Mouse (Mus musculus): ENCODE data around the gene Rom1.

Rom1 gene

GRCm38 (mm10) chr19:8966198-8966589 lies 37.0 kb upstream of the Rom1 start:
- no peak for TF ChIP-seq NANOG (IDR thresholded peaks at IDR 0.05; ENCODE audit: borderline replicate concordance, low read length)
- no peak for TF ChIP-seq POU5F1 (IDR thresholded peaks at IDR 0.05; ENCODE audit: borderline replicate concordance, low read length)
- no peak for TF ChIP-seq CTCF (conservative IDR thresholded peaks at IDR 0.05; ENCODE audit: low read length)
- no peaks in the 10 kb centered on the region for H3K27me3 ChIP-seq (ENCODE audit: insufficient read depth, low read length)
- H3K9me3 ChIP-seq (ENCODE audit: low read length), result no peaks in the 10 kb centered on the region

GRCm38 (mm10) chr19:8965771-8966170 lies 36.6 kb upstream of the Rom1 start:
- Histone ChIP-seq H3K4me3 (replicated peaks; ENCODE audit: low read length) (peak overlapping the region; percentile 83), H3K27me3 (ENCODE audit: insufficient read depth, low read length) (no peaks in the 10 kb centered on the region), H3K9me3 (ENCODE audit: low read length) (no peaks in the 10 kb centered on the region), H3K4me1 (replicated peaks; ENCODE audit: low read depth, low read length) (peaks cover 45% of the 10 kb centered on the region), H3K36me3 (ENCODE audit: insufficient read depth, low read length) (peaks cover 91% of the 10 kb centered on the region)
- no peak for TF ChIP-seq CTCF (conservative IDR thresholded peaks at IDR 0.05; ENCODE audit: low read length)

More at GRCm38 (mm10) chr19:8966198-8966589, 37.0 kb upstream of the Rom1 start:
- peak overlapping the region; percentile 83 for H3K4me3 ChIP-seq (replicated peaks; ENCODE audit: low read length)
- H3K36me3 ChIP-seq (ENCODE audit: insufficient read depth, low read length), result peaks cover 91% of the 10 kb centered on the region
- peaks cover 49% of the 10 kb centered on the region for H3K4me1 ChIP-seq (replicated peaks; ENCODE audit: low read depth, low read length)

GRCm38 (mm10) chr19:8965075-8965474 lies 35.9 kb upstream of the Rom1 start:
- TF ChIP-seq POU5F1 (IDR thresholded peaks at IDR 0.05; ENCODE audit: borderline replicate concordance, low read length) (no peak), CTCF (conservative IDR thresholded peaks at IDR 0.05; ENCODE audit: low read length) (no peak)
- Histone ChIP-seq H3K4me3 (replicated peaks; ENCODE audit: low read length) (peak overlapping the region; percentile 83; the same call in 1 of the 2 replicates), H3K27me3 (ENCODE audit: insufficient read depth, low read length) (no peaks in the 10 kb centered on the region)

GRCm38 (mm10) chr19:8962256-8962655 lies 33.1 kb upstream of the Rom1 start:
- peaks cover 22% of the 10 kb centered on the region for H3K4me1 ChIP-seq (replicated peaks; ENCODE audit: low read depth, low read length)
- peaks cover 91% of the 10 kb centered on the region for H3K36me3 ChIP-seq (ENCODE audit: insufficient read depth, low read length)
- H3K9me3 ChIP-seq (ENCODE audit: low read length), result no peaks in the 10 kb centered on the region
- no peak overlapping the region for H3K4me3 ChIP-seq (replicated peaks; ENCODE audit: low read length)
- TF ChIP-seq POU5F1 (IDR thresholded peaks at IDR 0.05; ENCODE audit: borderline replicate concordance, low read length) (no peak), CTCF (conservative IDR thresholded peaks at IDR 0.05; ENCODE audit: low read length) (no peak), NANOG (IDR thresholded peaks at IDR 0.05; ENCODE audit: borderline replicate concordance, low read length) (no peak)
- H3K27me3 ChIP-seq (ENCODE audit: insufficient read depth, low read length), result no peaks in the 10 kb centered on the region

More at GRCm38 (mm10) chr19:8965075-8965474, 35.9 kb upstream of the Rom1 start:
- Histone ChIP-seq H3K9me3 (ENCODE audit: low read length) (no peaks in the 10 kb centered on the region), H3K4me1 (replicated peaks; ENCODE audit: low read depth, low read length) (peaks cover 38% of the 10 kb centered on the region), H3K36me3 (ENCODE audit: insufficient read depth, low read length) (peaks cover 91% of the 10 kb centered on the region)

GRCm38 (mm10) chr19:8954171-8954570 lies 25.0 kb upstream of the Rom1 start:
- TF ChIP-seq POU5F1 (IDR thresholded peaks at IDR 0.05; ENCODE audit: borderline replicate concordance, low read length) (no peak), NANOG (IDR thresholded peaks at IDR 0.05; ENCODE audit: borderline replicate concordance, low read length) (no peak)
- H3K4me1 ChIP-seq (replicated peaks; ENCODE audit: low read depth, low read length), result peaks cover 38% of the 10 kb centered on the region
- H3K27me3 ChIP-seq (ENCODE audit: insufficient read depth, low read length), result no peaks in the 10 kb centered on the region
- peak overlapping the region; percentile 98 for H3K4me3 ChIP-seq (replicated peaks; ENCODE audit: low read length)
- H3K36me3 ChIP-seq (ENCODE audit: insufficient read depth, low read length), result peaks cover 82% of the 10 kb centered on the region
- H3K9me3 ChIP-seq (ENCODE audit: low read length), result no peaks in the 10 kb centered on the region

- peaks cover 42% of the 10 kb centered on the region for H3K4me1 ChIP-seq (replicated peaks; ENCODE audit: low read depth, low read length)
- peak within 1 kb of the TSS; percentile 98 for H3K4me3 ChIP-seq (replicated peaks; ENCODE audit: low read length)
- no peaks in the 10 kb centered on the region for H3K9me3 ChIP-seq (ENCODE audit: low read length)
- no peaks in the 10 kb centered on the region for H3K27me3 ChIP-seq (ENCODE audit: insufficient read depth, low read length)
- H3K36me3 ChIP-seq (ENCODE audit: insufficient read depth, low read length), result peaks cover 82% of the 10 kb centered on the region
- no peak for TF ChIP-seq POU5F1 (IDR thresholded peaks at IDR 0.05; ENCODE audit: borderline replicate concordance, low read length)
- no peak for TF ChIP-seq NANOG (IDR thresholded peaks at IDR 0.05; ENCODE audit: borderline replicate concordance, low read length)
- no peak for TF ChIP-seq CTCF (conservative IDR thresholded peaks at IDR 0.05; ENCODE audit: low read length)
These were observed 24.2 kb upstream of the Rom1 start, which contains the start of gene Tut1 for GRCm38 (mm10) chr19:8953135-8954039. TSS of gene Tut1 (plus strand) at chr19:8953847.

GRCm38 (mm10) chr19:8952241-8952640 lies 23.1 kb upstream of the Rom1 start:
- no peak overlapping the region for H3K4me3 ChIP-seq (replicated peaks; ENCODE audit: low read length)
- H3K9me3 ChIP-seq (ENCODE audit: low read length), result no peaks in the 10 kb centered on the region
- H3K4me1 ChIP-seq (replicated peaks; ENCODE audit: low read depth, low read length), result peaks cover 42% of the 10 kb centered on the region
- peaks cover 82% of the 10 kb centered on the region for H3K36me3 ChIP-seq (ENCODE audit: insufficient read depth, low read length)
- TF ChIP-seq NANOG (IDR thresholded peaks at IDR 0.05; ENCODE audit: borderline replicate concordance, low read length), result no peak
- H3K27me3 ChIP-seq (ENCODE audit: insufficient read depth, low read length), result no peaks in the 10 kb centered on the region

- Histone ChIP-seq H3K36me3 (ENCODE audit: insufficient read depth, low read length) (peaks cover 82% of the 10 kb centered on the region), H3K27me3 (ENCODE audit: insufficient read depth, low read length) (no peaks in the 10 kb centered on the region), H3K4me1 (replicated peaks; ENCODE audit: low read depth, low read length) (peaks cover 38% of the 10 kb centered on the region), H3K9me3 (ENCODE audit: low read length) (no peaks in the 10 kb centered on the region), H3K4me3 (replicated peaks; ENCODE audit: low read length) (no peak overlapping the region)
- TF ChIP-seq POU5F1 (IDR thresholded peaks at IDR 0.05; ENCODE audit: borderline replicate concordance, low read length) (no peak), CTCF (conservative IDR thresholded peaks at IDR 0.05; ENCODE audit: low read length) (no peak), NANOG (IDR thresholded peaks at IDR 0.05; ENCODE audit: borderline replicate concordance, low read length) (no peak)
These were observed 21.0 kb upstream of the Rom1 start for GRCm38 (mm10) chr19:8950190-8950589.

- H3K4me1 ChIP-seq (replicated peaks; ENCODE audit: low read depth, low read length), result peaks cover 42% of the 10 kb centered on the region
- TF ChIP-seq NANOG (IDR thresholded peaks at IDR 0.05; ENCODE audit: borderline replicate concordance, low read length) (no peak), CTCF (conservative IDR thresholded peaks at IDR 0.05; ENCODE audit: low read length) (no peak), POU5F1 (IDR thresholded peaks at IDR 0.05; ENCODE audit: borderline replicate concordance, low read length) (no peak)
- H3K4me3 ChIP-seq (replicated peaks; ENCODE audit: low read length), result no peak overlapping the region
- no peaks in the 10 kb centered on the region for H3K27me3 ChIP-seq (ENCODE audit: insufficient read depth, low read length)
- peaks cover 87% of the 10 kb centered on the region for H3K36me3 ChIP-seq (ENCODE audit: insufficient read depth, low read length)
- no peaks in the 10 kb centered on the region for H3K9me3 ChIP-seq (ENCODE audit: low read length)
These were observed 17.8 kb upstream of the Rom1 start for GRCm38 (mm10) chr19:8946929-8947328.
